Mouse (Mus musculus) hindbrain, embryonic 15.5 days (tissue): ENCODE data around the gene Sp4. TPM values are rescaled to one million over a fixed set of nuclear protein-coding genes. Genes with fewer than 3 reads are reported as not detected.

Source experiments
- polyA plus RNA-seq: library from polyadenylated mRNA; unstranded; fragments of >200 nt; fragmentation: Nextera tagmentation; extraction: Ambion mirVana; gene quantifications from 2 replicates; pipeline ENCODE4 v1.2.1, GENCODE M21; 2015

Sp4 gene
- polyA plus RNA-seq, 1 experiment from 2014 or later: 20.7 TPM

Other genes with a start within 250 kb of the Sp4 start
- gene Dnah11, start 102.4 kb downstream of the Sp4 start, polyA plus RNA-seq: 0.20 and 0.27 TPM in 2 replicates